ENCODE assay signal across 8 mouse cellular contexts in the genomic region with DNA sequence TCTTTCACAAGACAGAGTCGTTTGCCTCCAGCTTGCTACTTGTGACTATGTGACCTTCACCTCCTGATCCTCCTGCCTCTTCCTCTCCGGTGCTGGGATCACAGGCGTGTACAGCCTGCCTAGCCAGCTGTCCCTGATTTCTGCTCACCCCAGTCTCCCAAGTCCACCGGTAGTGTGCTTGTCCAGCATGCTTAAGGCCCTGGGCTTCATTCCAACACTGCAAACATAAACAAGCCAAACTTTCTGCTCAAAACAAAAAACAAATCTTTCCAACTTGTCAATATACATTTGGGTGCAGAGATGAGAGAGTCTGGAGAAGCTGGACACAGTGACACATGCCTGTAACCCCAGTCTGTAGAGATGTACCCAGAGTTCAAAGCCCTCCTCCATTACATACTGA. TPM values are rescaled to one million over a fixed set of nuclear protein-coding genes. Genes with fewer than 3 reads are reported as not detected.
A peak's percentile ranks its signal among the peaks of the same experiment; 100 is the strongest.
DNase-seq lines count a peak whose midpoint lies in the region; ATAC-seq and TF ChIP-seq lines count a peak whose summit lies in the region.

No protein-coding gene starts in this region.

- H3K27ac ChIP-seq in forebrain, postnatal 0 days (ENCODE audit: low read depth, low read length): no peak overlapping the region
- no peak overlapping the region for H3K27ac ChIP-seq in forebrain, embryonic 14.5 days (ENCODE audit: low read depth, low read length)
- H3K27ac ChIP-seq in lung, embryonic 15.5 days: peak overlapping the region; percentile 81
- peak overlapping the region; percentile 66; the same call in 1 of the 2 replicates for H3K27ac ChIP-seq in intestine, embryonic 15.5 days

- 58% methylated on average over 4 of the region's 4 CpGs for WGBS in forebrain, postnatal 0 days
- 59% methylated on average over 4 of the region's 4 CpGs for WGBS in forebrain, embryonic 14.5 days
- WGBS in lung, embryonic 15.5 days: 25% methylated on average over 4 of the region's 4 CpGs
- 30% methylated on average over 4 of the region's 4 CpGs for WGBS in intestine, embryonic 15.5 days

- H3K9me3 ChIP-seq in forebrain, postnatal 0 days (ENCODE audit: low read length): no peaks in the 10 kb centered on the region
- no peaks in the 10 kb centered on the region for H3K9me3 ChIP-seq in forebrain, embryonic 14.5 days (replicated peaks; ENCODE audit: control insufficient read depth, low read length)
- H3K9me3 ChIP-seq in lung, embryonic 15.5 days: no peaks in the 10 kb centered on the region
- H3K9me3 ChIP-seq in intestine, embryonic 15.5 days: no peaks in the 10 kb centered on the region

- H3K4me2 ChIP-seq in forebrain, postnatal 0 days (ENCODE audit: low read depth): 0 out of 2 replicates have a peak overlapping the region, but pooled peaks have one; percentile 10
- no peak overlapping the region for H3K4me2 ChIP-seq in forebrain, embryonic 14.5 days (ENCODE audit: low read length)
- peak overlapping the region; percentile 33 for H3K4me2 ChIP-seq in lung, embryonic 15.5 days
- H3K4me2 ChIP-seq in intestine, embryonic 15.5 days (replicated peaks): no peak overlapping the region

- no peak for DNase-seq in forebrain, postnatal 0 days
- no peak for DNase-seq in forebrain, embryonic 14.5 days (ENCODE audit: low spot score)
- DNase-seq in lung, postnatal 14 days: no peak
- peak; percentile 49 for DNase-seq in lung, postnatal 36 days
- DNase-seq in left cerebral cortex, adult 9 months (ENCODE audit: low spot score in 2 of 2): no peak
- DNase-seq in spleen, adult 12 weeks (ENCODE audit: low spot score): no peak

- no peak overlapping the region for H3K4me3 ChIP-seq in forebrain, postnatal 0 days (ENCODE audit: low read depth, low read length)
- H3K4me3 ChIP-seq in forebrain, embryonic 14.5 days (ENCODE audit: low read depth, low read length): no peak overlapping the region
- H3K4me3 ChIP-seq in lung, embryonic 15.5 days: no peak overlapping the region
- H3K4me3 ChIP-seq in intestine, embryonic 15.5 days (replicated peaks): no peak overlapping the region

- peaks cover 14% of the 10 kb centered on the region; the same call in 1 of the 2 replicates for H3K4me1 ChIP-seq in forebrain, postnatal 0 days (ENCODE audit: insufficient read depth)
- peaks cover 8% of the 10 kb centered on the region; the same call in 1 of the 2 replicates for H3K4me1 ChIP-seq in forebrain, embryonic 14.5 days (ENCODE audit: control insufficient read depth, insufficient read depth, low read length)
- H3K4me1 ChIP-seq in lung, embryonic 15.5 days: peaks cover 65% of the 10 kb centered on the region
- peaks cover 42% of the 10 kb centered on the region for H3K4me1 ChIP-seq in intestine, embryonic 15.5 days (replicated peaks)

- no peaks in the 10 kb centered on the region for H3K27me3 ChIP-seq in forebrain, postnatal 0 days (ENCODE audit: insufficient read depth, low read length)
- H3K27me3 ChIP-seq in forebrain, embryonic 14.5 days (replicated peaks; ENCODE audit: control insufficient read depth, insufficient read depth, low read length): no peaks in the 10 kb centered on the region
- peaks cover 61% of the 10 kb centered on the region for H3K27me3 ChIP-seq in lung, embryonic 15.5 days
- H3K27me3 ChIP-seq in intestine, embryonic 15.5 days (replicated peaks): no peaks in the 10 kb centered on the region

- no peak for TF ChIP-seq CTCF in forebrain, postnatal 0 days (IDR thresholded peaks at IDR 0.05; ENCODE audit: low read depth)

- H3K9ac ChIP-seq in forebrain, postnatal 0 days: no peak overlapping the region
- no peak overlapping the region for H3K9ac ChIP-seq in forebrain, embryonic 14.5 days (ENCODE audit: low read length)
- no peak overlapping the region for H3K9ac ChIP-seq in lung, embryonic 15.5 days
- H3K9ac ChIP-seq in intestine, embryonic 15.5 days: no peak overlapping the region

- peaks cover 24% of the 10 kb centered on the region for H3K36me3 ChIP-seq in forebrain, postnatal 0 days (ENCODE audit: insufficient read depth)
- peaks cover 15% of the 10 kb centered on the region for H3K36me3 ChIP-seq in forebrain, embryonic 14.5 days (ENCODE audit: control insufficient read depth, insufficient read depth, low read length)
- H3K36me3 ChIP-seq in lung, embryonic 15.5 days: no peaks in the 10 kb centered on the region
- no peaks in the 10 kb centered on the region for H3K36me3 ChIP-seq in intestine, embryonic 15.5 days

- no peak for ATAC-seq in forebrain, postnatal 0 days
- ATAC-seq in forebrain, embryonic 14.5 days: no peak
- peak; percentile 47; the same call in 1 of the 2 replicates for ATAC-seq in lung, embryonic 15.5 days (ENCODE audit: borderline replicate concordance, extremely low read depth, low FRiP score, low TSS enrichment)
- ATAC-seq in intestine, embryonic 15.5 days: no peak

RNA-seq across cellular contexts. Expression of a gene that starts 3.5 kb away (rescaled TPM):
- total RNA-seq in forebrain, postnatal 0 days (2014; rRNA removed): 58.2 and 67.9 TPM in 2 replicates
- 132 and 165 TPM in 2 replicates for polyA plus RNA-seq in forebrain, postnatal 0 days (2015; fragmentation: Nextera tagmentation; extraction: Ambion mirVana)
- 33.9 and 44.8 TPM in 2 replicates for polyA plus RNA-seq in forebrain, embryonic 14.5 days (2014; fragmentation: Nextera tagmentation; extraction: Ambion mirVana)
- 25.4 and 26.4 TPM in 2 replicates for polyA plus RNA-seq in lung, embryonic 15.5 days (2015; fragmentation: Nextera tagmentation; extraction: Ambion mirVana)
- 18.1 and 20.6 TPM in 2 replicates for polyA plus RNA-seq in intestine, embryonic 15.5 days (2015; fragmentation: Nextera tagmentation; extraction: Ambion mirVana)

Comparison
In these comparisons a context has a peak if more than half of its experiments do, and no peak if none do; other contexts are left out.
1. H3K4me2 ChIP-seq: peak in forebrain, postnatal 0 days (single experiment) and lung, embryonic 15.5 days (single experiment); none in forebrain, embryonic 14.5 days (single experiment) and intestine, embryonic 15.5 days (single experiment).
2. H3K27ac ChIP-seq: peak in lung, embryonic 15.5 days (single experiment) and intestine, embryonic 15.5 days (single experiment); none in forebrain, postnatal 0 days (single experiment) and forebrain, embryonic 14.5 days (single experiment).